Mouse (Mus musculus): Measurements from ENCODE around the gene Mrvi1.

Gene Mrvi1

GRCm38 (mm10) chr7:110982053-110982705 lies at the start of gene Mrvi1:
Gene Mrvi1 (minus strand): TSS chr7:110982461.
- peak; percentile 54 for DNase-seq

GRCm38 (mm10) chr7:111029046-111029553 lies 46.8 kb upstream of the Mrvi1 start:
- no peak for DNase-seq

GRCm38 (mm10) chr7:111028281-111029045 lies 46.2 kb upstream of the Mrvi1 start, which contains the start of gene Ctr9:
Gene Ctr9 (plus strand): TSS chr7:111028951.
- DNase-seq = peak; percentile 96

- no peak for DNase-seq
Measured at GRCm38 (mm10) chr7:111024912-111025311, 42.7 kb upstream of the Mrvi1 start.

- peak; percentile 68 for DNase-seq
Measured at GRCm38 (mm10) chr7:111024068-111024594, 41.9 kb upstream of the Mrvi1 start.

GRCm38 (mm10) chr7:111020814-111021213 lies 38.6 kb upstream of the Mrvi1 start:
- no peak for DNase-seq

- DNase-seq = no peak
Measured at GRCm38 (mm10) chr7:111016921-111017320, 34.7 kb upstream of the Mrvi1 start.

GRCm38 (mm10) chr7:111015731-111016130 lies 33.5 kb upstream of the Mrvi1 start:
- no peak for DNase-seq

GRCm38 (mm10) chr7:111014893-111015292 lies 32.6 kb upstream of the Mrvi1 start:
- DNase-seq = peak; percentile 90

GRCm38 (mm10) chr7:111014039-111014605 lies 31.9 kb upstream of the Mrvi1 start:
- no peak for DNase-seq

- DNase-seq = no peak
Measured at GRCm38 (mm10) chr7:111004136-111004840, 22.0 kb upstream of the Mrvi1 start.

GRCm38 (mm10) chr7:110998887-110999827 lies 16.9 kb upstream of the Mrvi1 start:
- DNase-seq = no peak

- no peak for DNase-seq
Measured at GRCm38 (mm10) chr7:110991221-110991494, 8.9 kb upstream of the Mrvi1 start.

GRCm38 (mm10) chr7:110990356-110991220 lies 8.3 kb upstream of the Mrvi1 start:
- peak; percentile 76 for DNase-seq

GRCm38 (mm10) chr7:110989286-110989879 lies 7.1 kb upstream of the Mrvi1 start:
- peak; percentile 34 for DNase-seq

GRCm38 (mm10) chr7:110988081-110988480 lies 5.8 kb upstream of the Mrvi1 start:
- no peak for DNase-seq

GRCm38 (mm10) chr7:110985581-110986265 lies 3.5 kb upstream of the Mrvi1 start:
- DNase-seq = peak; percentile 66

- DNase-seq = no peak
Measured at GRCm38 (mm10) chr7:110983621-110984020, 1.4 kb upstream of the Mrvi1 start.

GRCm38 (mm10) chr7:110982764-110983163 lies 503 bp upstream of the Mrvi1 start:
- peak; percentile 76 for DNase-seq

- no peak for DNase-seq
Measured at GRCm38 (mm10) chr7:110981036-110981435, 1.2 kb downstream of the Mrvi1 start.
